ENCODE assay signal across 22 mouse cellular contexts in genomic region chr9:5456606-5457005, GRCm38 (mm10).
"Had no signal": no experiment of that assay in that cellular context is flagged by ENCODE, and none has a peak within 500 bp of the region (broad histone marks: within the 10 kb centered on the region; RNA-seq: fewer than 3 reads in every experiment).

No protein-coding gene starts in this region.

- DNase-seq: heart, postnatal 10 days; heart, postnatal 14 days; heart, postnatal 36 days; heart, postnatal 4 days; kidney, adult 11 months; kidney, adult 18-20 months; kidney, adult 2 months; kidney, adult 8-10 months; kidney, adult 9 months; kidney, postnatal 10 days; kidney, postnatal 14 days; kidney, postnatal 25 days; kidney, postnatal 36 days; kidney, postnatal 4 days; layer of hippocampus, adult 9-11 months; layer of hippocampus, postnatal 36 days had no signal

- ATAC-seq: hindbrain, embryonic 16.5 days; hindbrain, postnatal 0 days; inflammation-experienced regulatory T-cells, adult 6 months; intestine, embryonic 15.5 days; intestine, embryonic 16.5 days; intestine, postnatal 0 days had no signal
